Mouse (Mus musculus) midbrain, embryonic 11.5 days (tissue): ENCODE results near the gene Rab5a. TPM values are rescaled to one million over a fixed set of nuclear protein-coding genes. Genes with fewer than 3 reads are reported as not detected.
A peak's percentile ranks its signal among the peaks of the same experiment; 100 is the strongest.

ENCODE experiments used
- ATAC-seq: fragments of 200-750 bp; cut with Nextera tagmentation; 2 replicates; pipeline ENCODE4 v1.8.0; 2017; ENCODE audit warnings: moderate TSS enrichment, moderate library complexity; ENCODE audit not compliant: low FRiP score
- DNase-seq: peaks from one replicate; pipeline ENCODE4 v3.0.0; 2015; ENCODE audit warnings: low spot score; ENCODE audit errors: missing footprints
- H3K27ac ChIP-seq: fragments of 300-500 bp; sonication (generic); 2 replicates; pipeline ENCODE4 v1.5.1; 2014; ENCODE audit warnings: low read depth, low read length
- H3K27me3 ChIP-seq: fragments of 300-500 bp; sonication (generic); 2 replicates; pipeline ENCODE4 v1.6.1; 2014; ENCODE audit warnings: mild to moderate bottlenecking, low read length, moderate library complexity, mixed read lengths; ENCODE audit not compliant: control insufficient read depth, insufficient read depth
- H3K36me3 ChIP-seq: fragments of 300-500 bp; sonication (generic); 2 replicates; pipeline ENCODE4 v1.6.1; 2014; ENCODE audit warnings: mild to moderate bottlenecking, low read length, moderate library complexity, mixed read lengths; ENCODE audit not compliant: control insufficient read depth, insufficient read depth
- H3K4me1 ChIP-seq: fragments of 300-500 bp; sonication (generic); 2 replicates; pipeline ENCODE4 v1.6.1; 2014; ENCODE audit warnings: low read length; ENCODE audit not compliant: control insufficient read depth, insufficient read depth
- H3K4me2 ChIP-seq: fragments of 300-500 bp; sonication (generic); 2 replicates; pipeline ENCODE4 v1.6.1; 2014; ENCODE audit warnings: mild to moderate bottlenecking, moderate library complexity
- H3K4me3 ChIP-seq: fragments of 300-500 bp; sonication (generic); 2 replicates; pipeline ENCODE4 v1.5.1; 2014; ENCODE audit warnings: low read depth, low read length
- H3K9ac ChIP-seq: fragments of 300-500 bp; sonication (generic); 2 replicates; pipeline ENCODE4 v1.6.1; 2014; ENCODE audit warnings: low read length
- H3K9me3 ChIP-seq: fragments of 300-500 bp; sonication (generic); 2 replicates; pipeline ENCODE4 v1.6.1; 2016; ENCODE audit warnings: low read length; ENCODE audit not compliant: control insufficient read depth
- WGBS: fragments of 180-500 bp; shearing (Covaris S2); extraction: QIAGEN DNeasy Blood & Tissue Kit; methylation state at CpG from one replicate; pipeline ENCODE4 v1.1.7; 2014; 5-methylcytosine and 5-hydroxymethylcytosine counted together
- polyA plus RNA-seq: library from polyadenylated mRNA; unstranded; fragments of >200 nt; fragmentation: Nextera tagmentation; extraction: Ambion mirVana; gene quantifications from 2 replicates; pipeline ENCODE4 v1.2.1, GENCODE M21; 2014

The Rab5a gene
- polyA plus RNA-seq: 97.5 and 99.9 TPM in 2 replicates

GRCm38 (mm10) chr17:53478858-53479603 lies at the start of gene Rab5a:
Gene Rab5a (plus strand): TSS chr17:53479234.
- H3K4me2 ChIP-seq: peak within 1 kb of the TSS; percentile 85
- peak; percentile 100 for DNase-seq
- H3K4me1 ChIP-seq: peaks cover 13% of the 10 kb centered on the region
- under 1% methylated on average over 63 of the region's 82 CpGs for WGBS
- peak within 1 kb of the TSS; percentile 97 for H3K27ac ChIP-seq
- no peaks in the 10 kb centered on the region for H3K9me3 ChIP-seq
- H3K9ac ChIP-seq: peak within 1 kb of the TSS; percentile 92
- no peaks in the 10 kb centered on the region for H3K36me3 ChIP-seq
- no peaks in the 10 kb centered on the region for H3K27me3 ChIP-seq
- peak within 1 kb of the TSS; percentile 95 for H3K4me3 ChIP-seq
- ATAC-seq: peak; percentile 97

- 84% methylated on average over 2 of the region's 2 CpGs for WGBS
- DNase-seq (no peak), ATAC-seq (no peak)
- H3K27me3 ChIP-seq: no peaks in the 10 kb centered on the region
- no peak overlapping the region for H3K4me3 ChIP-seq
- H3K4me1 ChIP-seq: no peaks in the 10 kb centered on the region
- H3K36me3 ChIP-seq: no peaks in the 10 kb centered on the region
- no peak overlapping the region for H3K4me2 ChIP-seq
- no peak overlapping the region for H3K27ac ChIP-seq
- H3K9me3 ChIP-seq: no peaks in the 10 kb centered on the region
- no peak overlapping the region for H3K9ac ChIP-seq
Observed at GRCm38 (mm10) chr17:53456152-53456551, 22.9 kb upstream of the Rab5a start.

GRCm38 (mm10) chr17:53456742-53457141 lies 22.3 kb upstream of the Rab5a start:
- H3K9ac ChIP-seq: no peak overlapping the region
- H3K4me2 ChIP-seq: no peak overlapping the region
- no peaks in the 10 kb centered on the region for H3K36me3 ChIP-seq
- no peaks in the 10 kb centered on the region for H3K9me3 ChIP-seq
- DNase-seq: no peak
- no peaks in the 10 kb centered on the region for H3K4me1 ChIP-seq
- H3K4me3 ChIP-seq: no peak overlapping the region
- no peak for ATAC-seq
- no peaks in the 10 kb centered on the region for H3K27me3 ChIP-seq
- H3K27ac ChIP-seq: no peak overlapping the region
- 80% methylated on average over 1 of the region's 1 CpGs for WGBS

GRCm38 (mm10) chr17:53462603-53463495 lies 16.2 kb upstream of the Rab5a start, which contains the start of gene Efhb:
Gene Efhb (minus strand): TSS chr17:53463321.
- 24% methylated on average over 26 of the region's 26 CpGs for WGBS
- peak within 1 kb of the TSS; percentile 61 for H3K9ac ChIP-seq
- no peaks in the 10 kb centered on the region for H3K36me3 ChIP-seq
- H3K27ac ChIP-seq: no peak within 1 kb of the TSS
- H3K4me3 ChIP-seq: peak within 1 kb of the TSS; percentile 40
- peak within 1 kb of the TSS; percentile 65 for H3K4me2 ChIP-seq
- no peaks in the 10 kb centered on the region for H3K27me3 ChIP-seq
- no peaks in the 10 kb centered on the region for H3K9me3 ChIP-seq
- ATAC-seq (peak; percentile 97), DNase-seq (peak; percentile 98)
- H3K4me1 ChIP-seq: peaks cover 4% of the 10 kb centered on the region

- Histone ChIP-seq H3K27me3 (no peaks in the 10 kb centered on the region), H3K9ac (peak overlapping the region; percentile 61), H3K27ac (no peak overlapping the region), H3K4me1 (peaks cover 4% of the 10 kb centered on the region), H3K4me2 (peak overlapping the region; percentile 65), H3K9me3 (no peaks in the 10 kb centered on the region), H3K36me3 (no peaks in the 10 kb centered on the region), H3K4me3 (peak overlapping the region; percentile 40)
- DNase-seq (no peak), ATAC-seq (peak; percentile 68; the same call in 1 of the 2 replicates)
- WGBS: 26% methylated on average over 7 of the region's 9 CpGs
Observed at GRCm38 (mm10) chr17:53463496-53463840, 15.6 kb upstream of the Rab5a start.

GRCm38 (mm10) chr17:53465569-53465968 lies 13.5 kb upstream of the Rab5a start:
- H3K4me3 ChIP-seq: no peak overlapping the region
- no peaks in the 10 kb centered on the region for H3K27me3 ChIP-seq
- no peak overlapping the region for H3K9ac ChIP-seq
- no peak overlapping the region for H3K27ac ChIP-seq
- H3K36me3 ChIP-seq: no peaks in the 10 kb centered on the region
- H3K4me1 ChIP-seq: peaks cover 4% of the 10 kb centered on the region
- no peak for DNase-seq
- ATAC-seq: no peak
- H3K9me3 ChIP-seq: no peaks in the 10 kb centered on the region
- no peak overlapping the region for H3K4me2 ChIP-seq
- 61% methylated on average over 4 of the region's 4 CpGs for WGBS

- H3K36me3 ChIP-seq: no peaks in the 10 kb centered on the region
- no peaks in the 10 kb centered on the region for H3K4me1 ChIP-seq
- ATAC-seq: no peak
- no peak overlapping the region for H3K9ac ChIP-seq
- H3K4me2 ChIP-seq: no peak overlapping the region
- H3K4me3 ChIP-seq: no peak overlapping the region
- H3K27me3 ChIP-seq: no peaks in the 10 kb centered on the region
- H3K9me3 ChIP-seq: no peaks in the 10 kb centered on the region
- DNase-seq: no peak
- no peak overlapping the region for H3K27ac ChIP-seq
Observed at GRCm38 (mm10) chr17:53468697-53469096, 10.3 kb upstream of the Rab5a start.

GRCm38 (mm10) chr17:53478066-53478857 lies 772 bp upstream of the Rab5a start:
- DNase-seq: no peak
- no peaks in the 10 kb centered on the region for H3K27me3 ChIP-seq
- H3K27ac ChIP-seq: peak overlapping the region; percentile 97
- peaks cover 13% of the 10 kb centered on the region for H3K4me1 ChIP-seq
- H3K9ac ChIP-seq: peak overlapping the region; percentile 92
- WGBS: 9% methylated on average over 15 of the region's 15 CpGs
- ATAC-seq: no peak
- H3K4me2 ChIP-seq: peak overlapping the region; percentile 62
- no peaks in the 10 kb centered on the region for H3K9me3 ChIP-seq
- H3K36me3 ChIP-seq: no peaks in the 10 kb centered on the region
- H3K4me3 ChIP-seq: peak overlapping the region; percentile 95
